Mouse (Mus musculus): Measurements from ENCODE around the gene Gm9913.

Gm9913 gene

DNA sequence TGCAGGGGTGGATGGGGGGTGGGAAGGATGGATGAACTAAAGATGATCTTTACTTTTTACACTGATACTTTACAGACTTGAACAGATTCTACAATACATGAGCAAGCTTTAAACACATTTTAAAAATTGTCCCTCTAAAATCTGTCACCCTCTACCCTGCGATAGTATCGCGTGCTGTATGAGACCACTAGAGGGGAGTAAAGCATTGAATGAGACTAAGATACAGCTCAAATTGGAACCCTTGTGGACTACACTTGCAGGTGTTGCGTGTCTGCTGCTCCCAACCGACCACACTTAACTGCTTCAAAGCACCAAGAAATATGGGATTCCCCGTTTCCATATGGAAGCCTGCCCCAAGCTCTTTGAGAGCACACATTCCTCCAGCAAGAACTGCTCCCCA is 50.9 kb downstream of the Gm9913 start:
- DNase-seq (ENCODE audit: low spot score): no peak
